Mouse (Mus musculus) forebrain, postnatal 0 days (tissue): ENCODE data around the gene Tmem136. TPM values are rescaled to one million over a fixed set of nuclear protein-coding genes. Genes with fewer than 3 reads are reported as not detected.

Experiments
- ATAC-seq: fragments of 200-750 bp; cut with Nextera tagmentation; 2 replicates; pipeline ENCODE4 v1.8.0; 2017; ENCODE audit warnings: mild to moderate bottlenecking, moderate library complexity
- DNase-seq: peaks from one replicate; pipeline ENCODE4 v3.0.0-alpha.2; 2015
- H3K27ac ChIP-seq: fragments of 300-500 bp; sonication (generic); 2 replicates; pipeline ENCODE4 v1.5.1; 2014; ENCODE audit warnings: low read depth, mild to moderate bottlenecking, antibody characterized with exemption, low read length, moderate library complexity, mixed read lengths
- H3K27me3 ChIP-seq: fragments of 300-500 bp; sonication (generic); 2 replicates; pipeline ENCODE4 v1.6.1; 2014; ENCODE audit warnings: mild to moderate bottlenecking, low read length, mixed read lengths; ENCODE audit not compliant: insufficient read depth
- H3K36me3 ChIP-seq: fragments of 300-500 bp; sonication (generic); 2 replicates; pipeline ENCODE4 v1.6.1; 2014; ENCODE audit warnings: mild to moderate bottlenecking, moderate library complexity; ENCODE audit not compliant: insufficient read depth
- H3K4me1 ChIP-seq: fragments of 300-500 bp; sonication (generic); 2 replicates; pipeline ENCODE4 v1.6.1; 2014; ENCODE audit warnings: antibody characterized with exemption; ENCODE audit not compliant: insufficient read depth
- H3K4me2 ChIP-seq: fragments of 300-500 bp; sonication (generic); 2 replicates; pipeline ENCODE4 v1.6.1; 2014; ENCODE audit warnings: low read depth, mild to moderate bottlenecking, moderate library complexity
- H3K4me3 ChIP-seq: fragments of 300-500 bp; sonication (generic); 2 replicates; pipeline ENCODE4 v1.5.1; 2014; ENCODE audit warnings: low read depth, low read length, mixed read lengths
- H3K9ac ChIP-seq: fragments of 300-500 bp; sonication (generic); 2 replicates; pipeline ENCODE4 v1.6.1; 2014; ENCODE audit warnings: mild to moderate bottlenecking
- H3K9me3 ChIP-seq: fragments of 300-500 bp; sonication (generic); 2 replicates; pipeline ENCODE4 v1.6.1; 2016; ENCODE audit warnings: low read length
- CTCF ChIP-seq: sonication (generic); IDR thresholded peaks from 2 replicates; pipeline ENCODE4 v1.5.1; 2016; ENCODE audit warnings: antibody characterized with exemption, control low read depth, low read depth
- WGBS: fragments of 180-500 bp; shearing (Covaris S2); extraction: QIAGEN DNeasy Blood & Tissue Kit; methylation state at CpG from one replicate; pipeline ENCODE4 v1.1.7; 2014; 5-methylcytosine and 5-hydroxymethylcytosine counted together
- polyA plus RNA-seq: library from polyadenylated mRNA; unstranded; fragments of >200 nt; fragmentation: Nextera tagmentation; extraction: Ambion mirVana; gene quantifications from 2 replicates; pipeline ENCODE4 v1.2.1, GENCODE M21; 2015
- total RNA-seq: library from RNA; depleted of rRNA; stranded (reverse); fragments of >200 nt; gene quantifications from 2 replicates; pipeline ENCODE4 v1.2.3, GENCODE M21; 2014

Gene Tmem136
- total and polyA plus RNA-seq, 2 experiments from 2014 or later: 6.2 to 7.5 TPM

DNA sequence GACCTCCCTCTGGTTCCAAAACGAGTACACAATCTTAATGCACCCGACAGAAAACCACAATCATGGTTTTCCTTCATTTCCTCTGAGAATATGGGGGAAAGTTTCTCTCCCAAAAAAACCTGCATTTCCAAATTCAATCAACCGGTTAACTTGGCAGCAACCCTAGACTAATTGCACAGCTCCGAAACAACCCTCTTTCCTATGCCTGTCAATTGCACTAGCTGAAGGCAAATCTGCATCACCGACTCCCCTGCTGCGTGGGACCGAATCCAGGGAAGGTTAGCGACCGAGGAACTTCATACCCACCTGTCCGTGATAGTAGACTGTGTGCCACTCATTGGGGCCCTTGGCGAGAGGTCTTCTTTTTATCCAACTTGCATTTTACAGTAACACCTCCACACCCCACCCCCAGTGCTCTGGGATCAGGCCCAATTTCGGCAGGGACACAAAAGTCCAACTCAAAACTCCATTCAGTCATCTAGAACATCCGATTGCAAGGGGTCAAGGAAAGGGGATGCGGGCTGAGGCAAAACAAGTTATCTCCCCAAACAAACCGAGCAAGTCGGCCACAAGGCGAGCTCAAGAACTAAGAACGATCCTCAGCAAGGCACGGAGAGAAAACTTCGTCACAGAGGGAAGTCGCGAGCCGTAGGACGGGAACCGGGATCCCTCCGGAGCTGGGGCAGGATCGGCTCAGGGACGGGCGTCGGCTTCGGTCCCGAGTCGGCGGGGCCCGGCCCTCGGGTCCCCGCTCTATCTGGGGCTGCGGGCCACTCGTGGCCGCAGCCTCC is 11.3 kb downstream of the Tmem136 start:
- peak; percentile 54 for DNase-seq
- Histone ChIP-seq H3K27ac (peak overlapping the region; percentile 91), H3K9me3 (no peaks in the 10 kb centered on the region), H3K9ac (peak overlapping the region; percentile 80), H3K27me3 (no peaks in the 10 kb centered on the region), H3K4me1 (peaks cover 27% of the 10 kb centered on the region), H3K4me3 (peak overlapping the region; percentile 94), H3K4me2 (peak overlapping the region; percentile 86), H3K36me3 (peaks cover 2% of the 10 kb centered on the region; the same call in 1 of the 2 replicates)
- no peak for TF ChIP-seq CTCF
- WGBS: 3% methylated on average over 40 of the region's 40 CpGs
- ATAC-seq: peak; percentile 51; the same call in 1 of the 2 replicates

DNA sequence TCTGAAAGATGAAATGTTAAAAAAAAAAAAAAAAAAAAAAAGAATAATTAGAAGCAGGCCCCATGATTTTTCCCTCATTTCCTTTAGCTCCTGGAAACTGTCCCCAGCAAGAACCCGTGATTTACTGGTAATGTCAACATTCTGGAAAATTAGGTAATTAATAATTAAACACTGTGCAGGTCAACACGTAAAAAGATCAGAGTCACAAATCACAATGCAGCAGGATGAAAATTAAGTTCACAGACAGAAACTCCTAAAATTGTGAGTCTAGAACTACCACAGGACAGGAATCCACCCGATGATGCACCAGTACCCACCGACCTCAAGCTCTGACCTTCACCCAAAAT is 11.9 kb downstream of the Tmem136 start:
- Histone ChIP-seq H3K4me3 (peak overlapping the region; percentile 94), H3K27me3 (no peaks in the 10 kb centered on the region), H3K4me1 (peaks cover 27% of the 10 kb centered on the region), H3K27ac (no peak overlapping the region), H3K9ac (peak overlapping the region; percentile 80), H3K36me3 (no peaks in the 10 kb centered on the region), H3K4me2 (peak overlapping the region; percentile 86), H3K9me3 (no peaks in the 10 kb centered on the region)
- no peak for TF ChIP-seq CTCF
- WGBS: 3% methylated on average over 4 of the region's 4 CpGs
- no peak for DNase-seq
- no peak for ATAC-seq

GRCm38 (mm10) chr9:43103675-43104299 is 12.6 kb downstream of the Tmem136 start:
- WGBS: 20% methylated on average over 4 of the region's 4 CpGs
- ATAC-seq: no peak
- H3K9ac ChIP-seq: no peak overlapping the region

DNA sequence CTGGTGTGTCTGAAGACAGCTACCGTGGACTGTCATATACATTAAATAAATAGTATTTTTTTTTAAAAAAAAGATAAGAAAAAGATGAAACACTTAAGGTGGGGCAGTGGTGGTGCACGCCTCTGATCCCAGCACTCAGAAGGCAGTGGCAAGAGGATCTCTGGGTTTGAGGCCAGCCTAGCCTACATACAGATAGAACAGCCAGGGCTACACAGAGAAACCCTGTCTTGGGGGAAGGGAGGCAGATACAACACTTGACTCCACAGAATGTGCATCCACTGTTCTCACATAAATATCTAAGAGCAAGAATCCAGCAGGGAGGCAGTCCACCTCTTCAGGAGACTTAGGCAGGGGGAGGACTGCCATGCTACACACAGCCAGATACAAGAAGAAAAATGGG is 13.4 kb downstream of the Tmem136 start:
- no peaks in the 10 kb centered on the region for H3K36me3 ChIP-seq
- no peak for TF ChIP-seq CTCF
- H3K4me3 ChIP-seq: no peak overlapping the region
- H3K27me3 ChIP-seq: no peaks in the 10 kb centered on the region
- peaks cover 27% of the 10 kb centered on the region for H3K4me1 ChIP-seq
- peak overlapping the region; percentile 86 for H3K4me2 ChIP-seq
- 94% methylated on average over 2 of the region's 2 CpGs for WGBS
- H3K27ac ChIP-seq: no peak overlapping the region
- no peak for ATAC-seq
- DNase-seq: no peak
- no peaks in the 10 kb centered on the region for H3K9me3 ChIP-seq
- no peak overlapping the region for H3K9ac ChIP-seq

More at GRCm38 (mm10) chr9:43103675-43104299, 12.6 kb downstream of the Tmem136 start:
- no peak for TF ChIP-seq CTCF
- DNase-seq: no peak
- no peaks in the 10 kb centered on the region for H3K36me3 ChIP-seq
- no peak overlapping the region for H3K27ac ChIP-seq
- H3K9me3 ChIP-seq: no peaks in the 10 kb centered on the region
- no peaks in the 10 kb centered on the region for H3K27me3 ChIP-seq
- peak overlapping the region; percentile 86 for H3K4me2 ChIP-seq
- peaks cover 27% of the 10 kb centered on the region for H3K4me1 ChIP-seq
- H3K4me3 ChIP-seq: peak overlapping the region; percentile 94

- no peak overlapping the region for H3K27ac ChIP-seq
- ATAC-seq (no peak), DNase-seq (no peak)
- no peak for TF ChIP-seq CTCF
- H3K36me3 ChIP-seq: no peaks in the 10 kb centered on the region
- peaks cover 27% of the 10 kb centered on the region for H3K4me1 ChIP-seq
- H3K9ac ChIP-seq: no peak overlapping the region
- H3K4me2 ChIP-seq: peak overlapping the region; percentile 13; the same call in 1 of the 2 replicates
- no peaks in the 10 kb centered on the region for H3K9me3 ChIP-seq
- H3K4me3 ChIP-seq: no peak overlapping the region
- 61% methylated on average over 8 of the region's 8 CpGs for WGBS
- no peaks in the 10 kb centered on the region for H3K27me3 ChIP-seq
These were observed 14.3 kb downstream of the Tmem136 start for GRCm38 (mm10) chr9:43101936-43102595.

DNA sequence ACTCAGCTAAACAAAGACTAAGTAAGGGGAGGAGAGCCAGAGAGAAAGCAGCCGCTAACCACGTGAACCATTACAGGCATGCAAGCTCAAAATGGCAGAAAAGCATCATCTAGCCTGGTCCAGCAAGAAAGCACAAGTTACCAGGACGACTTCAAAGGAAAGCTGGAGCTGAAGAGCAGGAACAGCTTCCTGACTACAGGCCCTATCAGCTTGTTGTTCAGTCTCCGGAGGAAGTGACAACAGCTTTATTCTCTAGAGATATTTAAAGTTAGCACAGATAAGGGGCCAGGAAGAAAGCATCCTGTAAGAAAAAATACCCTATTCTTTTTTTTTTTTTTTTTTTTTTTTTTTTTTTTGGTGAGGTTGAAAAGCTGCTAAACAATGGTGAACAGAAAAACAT is 17.4 kb downstream of the Tmem136 start:
- 49% methylated on average over 4 of the region's 4 CpGs for WGBS
- H3K4me3 ChIP-seq: no peak overlapping the region
- H3K9me3 ChIP-seq: no peaks in the 10 kb centered on the region
- no peak overlapping the region for H3K27ac ChIP-seq
- no peaks in the 10 kb centered on the region for H3K27me3 ChIP-seq
- ATAC-seq (no peak), DNase-seq (no peak)
- no peaks in the 10 kb centered on the region for H3K36me3 ChIP-seq
- peaks cover 20% of the 10 kb centered on the region for H3K4me1 ChIP-seq
- TF ChIP-seq CTCF: no peak
- no peak overlapping the region for H3K9ac ChIP-seq
- H3K4me2 ChIP-seq: no peak overlapping the region
